22 mouse cellular contexts compared by ENCODE assay signal in genomic region chr2:114700966-114701685, GRCm38 (mm10). TPM values are rescaled to one million over a fixed set of nuclear protein-coding genes. Genes with fewer than 3 reads are reported as not detected.
DNase-seq lines count a peak whose midpoint lies in the region; ATAC-seq lines count a peak whose summit lies in the region.
"Had no signal": no experiment of that assay in that cellular context is flagged by ENCODE, and none has a peak within 500 bp of the region (broad histone marks: within the 10 kb centered on the region; RNA-seq: fewer than 3 reads in every experiment).

No protein-coding gene starts in this region.

- H3K9ac ChIP-seq in hindbrain, embryonic 11.5 days (ENCODE audit: low read depth, low read length): no peak overlapping the region
- no peak overlapping the region for H3K9ac ChIP-seq in kidney, embryonic 15.5 days
- H3K9ac ChIP-seq: embryonic facial prominence, embryonic 15.5 days; forebrain, embryonic 12.5 days; hindbrain, embryonic 14.5 days; liver, postnatal 0 days; midbrain, embryonic 15.5 days had no signal

- DNase-seq in adrenal gland, postnatal 14 days: peak; percentile 5
- no peak for DNase-seq in adrenal gland, adult 2 months
- peak; percentile 9 to 31 for DNase-seq in lung, adult 18-20 months
- DNase-seq in lung, postnatal 4 days: no peak
- DNase-seq in adipocyte (ENCODE audit: low spot score): peak; percentile 76
- DNase-seq in lung, postnatal 25 days (ENCODE audit: low spot score): peak; percentile 59
- DNase-seq in hindbrain, embryonic 11.5 days (ENCODE audit: low spot score): no peak
- DNase-seq: cerebellum, adult 11 months; cerebellum, postnatal 14 days; kidney, adult 8-10 months; kidney, postnatal 36 days; liver, postnatal 0 days; right cerebral cortex, postnatal 25 days; thymus, postnatal 25 days had no signal

- H3K4me1 ChIP-seq in hindbrain, embryonic 11.5 days (replicated peaks; ENCODE audit: control insufficient read depth, insufficient read depth, low read length): no peaks in the 10 kb centered on the region
- no peaks in the 10 kb centered on the region for H3K4me1 ChIP-seq in kidney, embryonic 15.5 days
- H3K4me1 ChIP-seq: embryonic facial prominence, embryonic 15.5 days; forebrain, embryonic 12.5 days; megakaryocyte, embryonic 14.5 days; midbrain, embryonic 15.5 days had no signal

- no peak for ATAC-seq in hindbrain, embryonic 11.5 days (ENCODE audit: low FRiP score)
- ATAC-seq in kidney, embryonic 15.5 days (replicated peaks; ENCODE audit: low FRiP score): no peak
- ATAC-seq: liver, postnatal 0 days; midbrain, embryonic 15.5 days had no signal

- no peak overlapping the region for H3K4me2 ChIP-seq in hindbrain, embryonic 11.5 days (replicated peaks; ENCODE audit: low read depth, low read length)
- no peak overlapping the region for H3K4me2 ChIP-seq in kidney, embryonic 15.5 days
- H3K4me2 ChIP-seq: embryonic facial prominence, embryonic 15.5 days; forebrain, embryonic 12.5 days; hindbrain, embryonic 14.5 days; midbrain, embryonic 15.5 days had no signal

- H3K4me3 ChIP-seq in hindbrain, embryonic 11.5 days (ENCODE audit: low read depth, low read length): no peak overlapping the region
- H3K4me3 ChIP-seq in kidney, embryonic 15.5 days (replicated peaks): no peak overlapping the region
- H3K4me3 ChIP-seq: embryonic facial prominence, embryonic 15.5 days; forebrain, embryonic 12.5 days; megakaryocyte, embryonic 14.5 days; midbrain, embryonic 15.5 days; myocyte had no signal

- no peaks in the 10 kb centered on the region for H3K36me3 ChIP-seq in hindbrain, embryonic 11.5 days (ENCODE audit: control insufficient read depth, insufficient read depth, low read length)
- H3K36me3 ChIP-seq in kidney, embryonic 15.5 days: no peaks in the 10 kb centered on the region
- H3K36me3 ChIP-seq: embryonic facial prominence, embryonic 15.5 days; forebrain, embryonic 12.5 days; G1E; midbrain, embryonic 15.5 days had no signal

- no peaks in the 10 kb centered on the region for H3K9me3 ChIP-seq in hindbrain, embryonic 11.5 days (ENCODE audit: control insufficient read depth, low read length)
- no peaks in the 10 kb centered on the region for H3K9me3 ChIP-seq in kidney, embryonic 15.5 days (replicated peaks)
- H3K9me3 ChIP-seq: embryonic facial prominence, embryonic 15.5 days; forebrain, embryonic 12.5 days; G1E; megakaryocyte, embryonic 14.5 days; midbrain, embryonic 15.5 days had no signal

- WGBS in hindbrain, embryonic 11.5 days: 71% methylated on average over 2 of the region's 2 CpGs
- WGBS in kidney, embryonic 15.5 days: 75% methylated on average over 2 of the region's 2 CpGs

- H3K27me3 ChIP-seq in hindbrain, embryonic 11.5 days (ENCODE audit: control insufficient read depth, insufficient read depth, low read length): no peaks in the 10 kb centered on the region
- H3K27me3 ChIP-seq in kidney, embryonic 15.5 days: no peaks in the 10 kb centered on the region
- H3K27me3 ChIP-seq: embryonic facial prominence, embryonic 15.5 days; forebrain, embryonic 12.5 days; megakaryocyte, embryonic 14.5 days; midbrain, embryonic 15.5 days had no signal

- no peak overlapping the region for H3K27ac ChIP-seq in hindbrain, embryonic 11.5 days (ENCODE audit: low read depth, low read length)
- H3K27ac ChIP-seq in kidney, embryonic 15.5 days: no peak overlapping the region
- H3K27ac ChIP-seq: embryonic facial prominence, embryonic 15.5 days; forebrain, embryonic 12.5 days; hindbrain, embryonic 14.5 days; midbrain, embryonic 15.5 days had no signal

RNA-seq across cellular contexts. Expression of gene Dph6, which starts 46.4 kb away (rescaled TPM):
- 14.5 and 15.6 TPM in 2 replicates for total RNA-seq in adrenal gland, postnatal 14 days (2021)
- 10 to 100 TPM; 14.3 to 18.1 TPM for total RNA-seq in adrenal gland, adult 2 months (2021)
- polyA plus RNA-seq in adrenal gland, adult 2 months (2012; rRNA removed): 8.5 and 11.0 TPM in 2 replicates
- polyA plus RNA-seq in hindbrain, embryonic 11.5 days (2014; fragmentation: Nextera tagmentation; extraction: Ambion mirVana): 18.4 and 20.0 TPM in 2 replicates
- polyA plus RNA-seq in kidney, embryonic 15.5 days (2015; fragmentation: Nextera tagmentation; extraction: Ambion mirVana): 30.0 and 31.4 TPM in 2 replicates

Comparison
In these comparisons a context has a peak if more than half of its experiments do, and no peak if none do; other contexts are left out.
1. DNase-seq: peak in adrenal gland, postnatal 14 days (single experiment), lung, adult 18-20 months (2 of 2), adipocyte (single experiment) and lung, postnatal 25 days (single experiment); none in adrenal gland, adult 2 months (single experiment), lung, postnatal 4 days (0 of 2) and hindbrain, embryonic 11.5 days (single experiment).